Mouse (Mus musculus): ENCODE data around the gene Nfia. TPM values are rescaled to one million over a fixed set of nuclear protein-coding genes. Genes with fewer than 3 reads are reported as not detected.

Nfia gene
- polyA plus RNA-seq, 2 experiments: 51.9 to 71.2 TPM

DNA sequence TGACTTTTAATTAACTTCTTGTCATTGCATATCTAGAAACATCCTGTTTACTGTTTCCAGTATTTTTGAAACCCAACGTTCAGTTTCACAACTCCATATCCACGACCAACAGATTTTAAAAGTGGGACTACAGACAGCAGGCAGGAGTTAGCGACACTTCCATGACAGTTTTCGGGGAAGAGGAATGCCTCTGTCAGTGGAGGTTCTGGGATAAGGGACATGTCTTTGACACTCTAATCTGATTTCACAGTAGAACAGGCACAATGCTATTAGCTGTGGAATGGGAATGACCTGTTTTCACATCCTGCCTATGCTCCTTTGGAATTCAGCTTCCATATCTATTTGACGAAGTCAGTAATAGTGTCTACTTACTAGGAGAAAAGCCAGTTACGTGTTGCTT lies 317.5 kb downstream of the Nfia start:
- 76% methylated on average over 6 of the region's 6 CpGs for WGBS
- H3K9me3 ChIP-seq (ENCODE audit: control insufficient read depth, low read length): no peaks in the 10 kb centered on the region

DNA sequence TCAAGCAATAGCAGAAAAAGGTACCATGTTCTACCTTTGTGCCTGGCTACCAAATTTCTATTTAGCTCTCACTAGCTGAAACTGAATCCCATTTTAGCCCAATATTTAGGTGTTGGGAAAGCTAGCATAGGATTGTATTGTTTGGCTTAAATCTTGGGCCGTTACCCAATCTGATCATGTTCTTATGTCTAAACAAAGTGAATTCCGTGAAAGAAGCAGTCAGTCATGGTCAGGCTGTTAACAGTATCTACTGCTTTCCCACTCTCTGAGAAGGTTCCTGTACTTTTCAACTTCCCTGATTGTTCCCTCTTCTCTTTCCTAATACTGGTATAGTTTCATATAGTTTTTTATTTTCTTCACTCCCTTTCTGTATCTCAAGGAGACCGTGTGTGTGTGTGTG lies 318.1 kb downstream of the Nfia start:
- no peak for TF ChIP-seq POLR2A (IDR thresholded peaks at IDR 0.05; ENCODE audit: borderline replicate concordance, extremely low read depth, insufficient read depth, insufficient read length)
- no peak overlapping the region for H3K4me2 ChIP-seq (replicated peaks; ENCODE audit: low read depth, low read length, severe bottlenecking)
- no peak overlapping the region for H3K4me3 ChIP-seq (replicated peaks; ENCODE audit: low read length)
- no peak overlapping the region for H3K9ac ChIP-seq (ENCODE audit: low read depth, low read length, severe bottlenecking)
- peaks cover 24% of the 10 kb centered on the region for H3K4me1 ChIP-seq (ENCODE audit: control insufficient read depth, insufficient read depth, low read length)
- peaks cover 12% of the 10 kb centered on the region; the same call in 1 of the 2 replicates for H3K36me3 ChIP-seq (ENCODE audit: control insufficient read depth, insufficient read depth, low read length)
- DNase-seq (ENCODE audit: low spot score): no peak
- WGBS: 90% methylated on average over 3 of the region's 3 CpGs
- no peak for ATAC-seq (ENCODE audit: low FRiP score, low read depth)
- no peak overlapping the region for H3K27ac ChIP-seq (replicated peaks; ENCODE audit: low read depth, low read length)
- H3K27me3 ChIP-seq (ENCODE audit: control insufficient read depth, insufficient read depth, low read length): no peaks in the 10 kb centered on the region
- no peaks in the 10 kb centered on the region for H3K9me3 ChIP-seq (ENCODE audit: control insufficient read depth, low read length)

More for the DNA sequence above, 317.5 kb downstream of the Nfia start:
- ATAC-seq (ENCODE audit: low FRiP score, low read depth): no peak
- no peak for DNase-seq (ENCODE audit: low spot score)
- Histone ChIP-seq H3K4me2 (replicated peaks; ENCODE audit: low read depth, low read length, severe bottlenecking) (no peak overlapping the region), H3K9ac (ENCODE audit: low read depth, low read length, severe bottlenecking) (no peak overlapping the region), H3K27ac (replicated peaks; ENCODE audit: low read depth, low read length) (no peak overlapping the region), H3K36me3 (ENCODE audit: control insufficient read depth, insufficient read depth, low read length) (0 out of 2 replicates have a peak, but pooled peaks cover 12% of the 10 kb centered on the region), H3K4me1 (ENCODE audit: control insufficient read depth, insufficient read depth, low read length) (peaks cover 24% of the 10 kb centered on the region), H3K27me3 (ENCODE audit: control insufficient read depth, insufficient read depth, low read length) (no peaks in the 10 kb centered on the region), H3K4me3 (replicated peaks; ENCODE audit: low read length) (no peak overlapping the region)
- no peak for TF ChIP-seq POLR2A (IDR thresholded peaks at IDR 0.05; ENCODE audit: borderline replicate concordance, extremely low read depth, insufficient read depth, insufficient read length)

DNA sequence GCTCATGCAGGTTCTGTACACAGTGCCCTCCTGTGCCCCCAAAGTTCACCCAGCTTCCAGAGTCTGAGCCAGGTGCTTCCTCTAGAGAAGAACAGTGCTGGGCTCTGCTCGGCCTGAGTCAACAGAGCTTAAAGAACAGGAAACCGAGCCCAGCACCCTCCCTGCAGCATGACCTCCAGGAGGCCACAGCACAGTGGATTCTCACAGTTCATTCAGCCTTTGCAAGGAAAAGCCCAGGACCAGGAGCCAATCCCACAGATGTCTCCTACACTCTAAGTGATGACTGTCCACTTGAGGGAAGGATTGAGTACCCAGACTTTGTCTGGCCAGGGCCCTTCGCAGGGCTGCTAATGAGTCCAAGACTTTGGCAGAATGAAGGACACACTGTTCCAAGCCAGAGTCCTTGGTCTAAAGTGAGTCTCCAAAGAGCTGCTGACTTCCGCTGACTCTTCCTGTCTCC lies 318.9 kb downstream of the Nfia start:
- Histone ChIP-seq H3K4me3 (replicated peaks; ENCODE audit: low read length) (no peak overlapping the region), H3K9me3 (ENCODE audit: control insufficient read depth, low read length) (no peaks in the 10 kb centered on the region), H3K36me3 (ENCODE audit: control insufficient read depth, insufficient read depth, low read length) (peaks cover 12% of the 10 kb centered on the region; the same call in 1 of the 2 replicates), H3K27me3 (ENCODE audit: control insufficient read depth, insufficient read depth, low read length) (no peaks in the 10 kb centered on the region), H3K4me1 (ENCODE audit: control insufficient read depth, insufficient read depth, low read length) (peaks cover 24% of the 10 kb centered on the region), H3K9ac (ENCODE audit: low read depth, low read length, severe bottlenecking) (no peak overlapping the region), H3K4me2 (replicated peaks; ENCODE audit: low read depth, low read length, severe bottlenecking) (no peak overlapping the region), H3K27ac (replicated peaks; ENCODE audit: low read depth, low read length) (peak overlapping the region; percentile 43; the same call in 1 of the 2 replicates)
- 52% methylated on average over 4 of the region's 4 CpGs for WGBS
- ATAC-seq (ENCODE audit: low FRiP score, low read depth) (peak; percentile 36; the same call in 1 of the 2 replicates), DNase-seq (ENCODE audit: low spot score) (peak; percentile 52)
- no peak for TF ChIP-seq POLR2A (IDR thresholded peaks at IDR 0.05; ENCODE audit: borderline replicate concordance, extremely low read depth, insufficient read depth, insufficient read length)

DNA sequence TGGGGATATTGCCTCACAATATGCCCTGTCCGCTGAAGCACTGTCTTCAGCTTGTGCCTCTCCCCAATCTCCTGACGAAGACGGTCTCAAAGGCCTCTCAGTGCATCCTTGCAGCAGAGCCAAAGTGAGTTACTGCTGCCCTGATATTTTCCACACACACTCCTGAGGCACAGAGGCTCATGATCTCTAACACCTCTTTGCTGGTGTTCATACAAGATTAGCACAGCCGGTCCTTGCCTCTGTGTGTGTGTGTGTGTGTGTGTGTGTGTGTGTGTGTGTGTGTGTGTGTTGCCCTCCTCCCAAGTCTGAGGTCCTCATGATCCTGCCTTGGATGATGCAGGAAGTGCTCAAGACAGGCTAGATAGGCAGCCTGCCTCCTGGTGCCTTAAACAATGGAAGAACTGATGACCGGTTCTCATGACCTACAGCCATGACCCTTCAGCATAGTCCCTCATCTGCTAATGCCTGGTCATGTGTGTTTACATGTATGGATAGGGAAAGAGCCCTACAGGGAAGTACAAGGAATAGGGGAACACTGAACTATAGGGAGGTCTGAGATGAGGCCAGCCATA lies 319.5 kb downstream of the Nfia start:
- ATAC-seq (ENCODE audit: low FRiP score, low read depth) (no peak), DNase-seq (ENCODE audit: low spot score) (no peak)
- Histone ChIP-seq H3K9me3 (ENCODE audit: control insufficient read depth, low read length) (no peaks in the 10 kb centered on the region), H3K27ac (replicated peaks; ENCODE audit: low read depth, low read length) (peak overlapping the region; percentile 43), H3K4me3 (replicated peaks; ENCODE audit: low read length) (no peak overlapping the region), H3K4me2 (replicated peaks; ENCODE audit: low read depth, low read length, severe bottlenecking) (no peak overlapping the region), H3K9ac (ENCODE audit: low read depth, low read length, severe bottlenecking) (no peak overlapping the region), H3K27me3 (ENCODE audit: control insufficient read depth, insufficient read depth, low read length) (no peaks in the 10 kb centered on the region), H3K36me3 (ENCODE audit: control insufficient read depth, insufficient read depth, low read length) (peaks cover 12% of the 10 kb centered on the region; the same call in 1 of the 2 replicates), H3K4me1 (ENCODE audit: control insufficient read depth, insufficient read depth, low read length) (peaks cover 21% of the 10 kb centered on the region)
- WGBS: 81% methylated on average over 5 of the region's 5 CpGs
- no peak for TF ChIP-seq POLR2A (IDR thresholded peaks at IDR 0.05; ENCODE audit: borderline replicate concordance, extremely low read depth, insufficient read depth, insufficient read length)

DNA sequence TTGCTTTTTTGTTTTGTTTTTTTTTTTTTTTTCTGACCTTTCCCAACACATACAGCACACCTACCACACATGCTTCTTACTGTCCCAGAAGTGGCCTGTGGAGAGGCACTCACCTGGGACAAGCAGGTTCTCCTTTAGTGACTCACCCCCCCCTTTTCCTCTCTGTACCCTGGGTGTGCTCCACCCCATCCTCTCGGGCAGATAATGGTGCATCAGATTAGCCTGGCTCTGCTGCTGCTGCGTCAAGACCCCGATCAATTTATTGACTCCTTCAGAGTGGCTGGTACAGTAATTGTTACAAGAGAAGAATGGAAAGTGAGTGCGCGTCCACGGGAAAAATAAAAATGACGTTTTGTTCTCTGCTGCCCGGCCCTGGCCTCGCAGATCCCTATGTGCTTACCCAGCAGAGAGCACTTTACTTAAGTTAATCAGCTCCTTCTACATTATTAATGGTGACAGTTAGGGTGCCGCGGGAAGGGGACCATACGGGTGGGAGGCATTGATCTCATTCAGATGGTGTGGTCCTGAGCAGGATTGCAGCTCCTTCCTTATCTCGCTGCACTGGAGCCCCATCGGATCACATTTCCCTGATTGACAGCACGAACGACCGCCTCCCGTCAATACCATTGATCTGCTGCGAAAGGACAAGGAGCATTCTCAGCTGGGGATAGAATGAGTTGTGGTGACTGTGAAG lies 321.7 kb downstream of the Nfia start:
- no peaks in the 10 kb centered on the region for H3K27me3 ChIP-seq (ENCODE audit: control insufficient read depth, insufficient read depth, low read length)
- H3K36me3 ChIP-seq (ENCODE audit: control insufficient read depth, insufficient read depth, low read length): peaks cover 17% of the 10 kb centered on the region; the same call in 1 of the 2 replicates
- H3K4me1 ChIP-seq (ENCODE audit: control insufficient read depth, insufficient read depth, low read length): peaks cover 30% of the 10 kb centered on the region
- no peak overlapping the region for H3K4me2 ChIP-seq (replicated peaks; ENCODE audit: low read depth, low read length, severe bottlenecking)
- no peak overlapping the region for H3K4me3 ChIP-seq (replicated peaks; ENCODE audit: low read length)
- ATAC-seq (ENCODE audit: low FRiP score, low read depth) (no peak), DNase-seq (ENCODE audit: low spot score) (no peak)
- no peak overlapping the region for H3K27ac ChIP-seq (replicated peaks; ENCODE audit: low read depth, low read length)
- no peak overlapping the region for H3K9ac ChIP-seq (ENCODE audit: low read depth, low read length, severe bottlenecking)
- no peak for TF ChIP-seq POLR2A (IDR thresholded peaks at IDR 0.05; ENCODE audit: borderline replicate concordance, extremely low read depth, insufficient read depth, insufficient read length)
- 29% methylated on average over 19 of the region's 19 CpGs for WGBS
- H3K9me3 ChIP-seq (ENCODE audit: control insufficient read depth, low read length): no peaks in the 10 kb centered on the region

Data from limb, embryonic 14.5 days (tissue).